Mouse (Mus musculus) heart, postnatal 0 days (tissue): ENCODE measurements around the gene Jagn1. TPM values are rescaled to one million over a fixed set of nuclear protein-coding genes. Genes with fewer than 3 reads are reported as not detected.

Source experiments
- ATAC-seq: fragments of 200-750 bp; cut with Nextera tagmentation; 2 replicates; pipeline ENCODE4 v1.8.0; 2017; ENCODE audit warnings: low read depth, moderate number of reproducible peaks, moderate library complexity; ENCODE audit not compliant: insufficient read depth
- DNase-seq: peaks from one replicate; pipeline ENCODE4 v3.0.0-alpha.2; 2016; ENCODE audit warnings: low spot score
- H3K27ac ChIP-seq: fragments of 300-500 bp; sonication (generic); 2 replicates; pipeline ENCODE4 v1.5.1; 2014; ENCODE audit warnings: low read depth, mild to moderate bottlenecking
- H3K27me3 ChIP-seq: fragments of 300-500 bp; sonication (generic); 2 replicates; pipeline ENCODE4 v1.6.1; 2014; ENCODE audit warnings: low read length, mixed read lengths; ENCODE audit not compliant: control insufficient read depth, insufficient read depth
- H3K36me3 ChIP-seq: fragments of 300-500 bp; sonication (generic); replicated peaks from 2 replicates; pipeline ENCODE4 v1.6.1; 2014; ENCODE audit warnings: low read length, mixed read lengths; ENCODE audit not compliant: control insufficient read depth, insufficient read depth
- H3K4me1 ChIP-seq: fragments of 300-500 bp; sonication (generic); 2 replicates; pipeline ENCODE4 v1.6.1; 2014; ENCODE audit warnings: antibody characterized with exemption; ENCODE audit not compliant: control insufficient read depth, insufficient read depth
- H3K4me2 ChIP-seq: fragments of 300-500 bp; sonication (generic); 2 replicates; pipeline ENCODE4 v1.6.1; 2014; ENCODE audit warnings: low read depth, mild to moderate bottlenecking, low read length, moderate library complexity
- H3K4me3 ChIP-seq: fragments of 300-500 bp; sonication (generic); 2 replicates; pipeline ENCODE4 v1.5.1; 2014; ENCODE audit warnings: low read depth, low read length
- H3K9ac ChIP-seq: fragments of 300-500 bp; sonication (generic); replicated peaks from 2 replicates; pipeline ENCODE4 v1.6.1; 2014; ENCODE audit warnings: low read depth, low read length, mixed read lengths
- H3K9me3 ChIP-seq: fragments of 300-500 bp; sonication (generic); replicated peaks from 2 replicates; pipeline ENCODE4 v1.6.1; 2016; ENCODE audit warnings: low read length; ENCODE audit not compliant: control insufficient read depth
- CTCF ChIP-seq: IDR thresholded peaks from 2 replicates; pipeline ENCODE4 v1.5.1; 2016; ENCODE audit warnings: antibody characterized with exemption, control low read depth, low read depth
- EP300 ChIP-seq: IDR thresholded peaks from 2 replicates; pipeline ENCODE4 v1.6.1; 2016; ENCODE audit warnings: antibody characterized with exemption, low read depth
- WGBS: fragments of 180-500 bp; shearing (Covaris S2); extraction: QIAGEN DNeasy Blood & Tissue Kit; methylation state at CpG from one replicate; pipeline ENCODE4 v1.1.7; 2014; 5-methylcytosine and 5-hydroxymethylcytosine counted together
- polyA plus RNA-seq: library from polyadenylated mRNA; unstranded; fragments of >200 nt; fragmentation: Nextera tagmentation; extraction: Ambion mirVana; gene quantifications from 2 replicates; pipeline ENCODE4 v1.2.1, GENCODE M21; 2015
- total RNA-seq: library from RNA; depleted of rRNA; stranded (reverse); fragments of >200 nt; gene quantifications from 2 replicates; pipeline ENCODE4 v1.2.3, GENCODE M21; 2014; ENCODE audit warnings: low replicate concordance

Gene Jagn1
- total and polyA plus RNA-seq, 2 experiments from 2014 or later, result 15.3 to 56.6 TPM

- Histone ChIP-seq H3K27ac (peak overlapping the region; percentile 92), H3K9me3 (no peaks in the 10 kb centered on the region), H3K4me1 (peaks cover 23% of the 10 kb centered on the region), H3K36me3 (peaks cover 9% of the 10 kb centered on the region; the same call in 1 of the 2 replicates), H3K9ac (peak overlapping the region; percentile 49), H3K27me3 (no peaks in the 10 kb centered on the region), H3K4me2 (peak overlapping the region; percentile 86), H3K4me3 (peak overlapping the region; percentile 56)
- peak; percentile 34 for ATAC-seq
- TF ChIP-seq CTCF, result no peak
- TF ChIP-seq EP300, result no peak
- no peak for DNase-seq
- 2% methylated on average over 65 of the region's 65 CpGs for WGBS
Measured at GRCm38 (mm10) chr6:113482477-113483099, 40.2 kb downstream of the Jagn1 start.

- WGBS, result 0% methylated on average over 26 of the region's 26 CpGs
Measured at GRCm38 (mm10) chr6:113483100-113483615, 40.8 kb downstream of the Jagn1 start, which contains the start of gene Creld1. TSS of gene Creld1 (plus strand) at chr6:113483297.

GRCm38 (mm10) chr6:113483729-113484128, 41.4 kb downstream of the Jagn1 start:
- no peak for DNase-seq
- peaks cover 23% of the 10 kb centered on the region for H3K4me1 ChIP-seq
- H3K27me3 ChIP-seq, result no peaks in the 10 kb centered on the region
- H3K9ac ChIP-seq, result peak overlapping the region; percentile 70
- H3K4me3 ChIP-seq, result peak overlapping the region; percentile 56
- WGBS, result 12% methylated on average over 10 of the region's 10 CpGs
- ATAC-seq, result peak; percentile 22; the same call in 1 of the 2 replicates
- peak overlapping the region; percentile 92 for H3K27ac ChIP-seq
- peaks cover 17% of the 10 kb centered on the region for H3K36me3 ChIP-seq
- H3K9me3 ChIP-seq, result no peaks in the 10 kb centered on the region
- TF ChIP-seq CTCF (0 out of 2 replicates have a peak, but pooled peaks have one; percentile 14), EP300 (no peak)
- H3K4me2 ChIP-seq, result peak overlapping the region; percentile 86

More at GRCm38 (mm10) chr6:113483100-113483615, 40.8 kb downstream of the Jagn1 start, which contains the start of gene Creld1:
- Histone ChIP-seq H3K4me3 (peak within 1 kb of the TSS; percentile 56), H3K4me2 (peak within 1 kb of the TSS; percentile 86), H3K4me1 (peaks cover 23% of the 10 kb centered on the region), H3K9ac (peak within 1 kb of the TSS; percentile 70), H3K27ac (peak within 1 kb of the TSS; percentile 92), H3K27me3 (no peaks in the 10 kb centered on the region), H3K9me3 (no peaks in the 10 kb centered on the region), H3K36me3 (peaks cover 12% of the 10 kb centered on the region)
- DNase-seq (peak; percentile 95), ATAC-seq (peak; percentile 93)
- 0 out of 2 replicates have a peak, but pooled peaks have one; percentile 24 for TF ChIP-seq EP300
- no peak for TF ChIP-seq CTCF

- H3K27me3 ChIP-seq, result no peaks in the 10 kb centered on the region
- H3K4me3 ChIP-seq, result no peak overlapping the region
- DNase-seq (no peak), ATAC-seq (no peak)
- no peak overlapping the region for H3K27ac ChIP-seq
- TF ChIP-seq CTCF (no peak), EP300 (no peak)
- H3K4me2 ChIP-seq, result no peak overlapping the region
- H3K36me3 ChIP-seq, result peaks cover 47% of the 10 kb centered on the region
- WGBS, result 62% methylated on average over 7 of the region's 7 CpGs
- H3K9ac ChIP-seq, result no peak overlapping the region
- H3K4me1 ChIP-seq, result peaks cover 13% of the 10 kb centered on the region
- no peaks in the 10 kb centered on the region for H3K9me3 ChIP-seq
Measured at GRCm38 (mm10) chr6:113487125-113487576, 44.8 kb downstream of the Jagn1 start.

- Histone ChIP-seq H3K4me2 (no peak overlapping the region), H3K9ac (no peak overlapping the region), H3K36me3 (peaks cover 53% of the 10 kb centered on the region), H3K27me3 (no peaks in the 10 kb centered on the region), H3K4me3 (no peak overlapping the region), H3K9me3 (no peaks in the 10 kb centered on the region), H3K4me1 (0 out of 2 replicates have a peak, but pooled peaks cover 1% of the 10 kb centered on the region), H3K27ac (no peak overlapping the region)
- DNase-seq, result no peak
- 96% methylated on average over 14 of the region's 14 CpGs for WGBS
- no peak for ATAC-seq
- TF ChIP-seq CTCF (no peak), EP300 (no peak)
Measured at GRCm38 (mm10) chr6:113489410-113489809, 47.0 kb downstream of the Jagn1 start.
